Mouse (Mus musculus): ENCODE results near the gene Pdf.

The Pdf gene

DNA sequence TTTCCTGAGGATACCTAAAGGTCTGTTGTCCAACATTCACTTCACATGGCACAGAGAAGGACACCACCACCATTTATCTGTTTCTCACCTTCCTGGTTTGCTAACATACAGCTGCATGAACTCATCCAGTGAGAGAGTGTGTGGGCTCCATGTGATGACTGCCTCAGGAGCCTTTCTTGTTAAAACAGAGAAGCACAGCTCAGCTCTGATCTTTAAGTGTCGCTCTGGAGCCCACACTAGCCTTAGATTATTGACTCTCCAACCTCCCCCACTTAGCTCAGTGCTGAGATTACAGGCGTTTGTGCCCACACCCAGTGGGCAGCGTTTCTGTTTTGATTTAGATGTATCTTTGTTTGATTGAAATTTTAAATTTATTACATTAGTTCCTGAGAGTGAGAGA lies 40.6 kb downstream of the Pdf start:
- TF ChIP-seq GATA4 (IDR thresholded peaks at IDR 0.05; ENCODE audit: insufficient replicate concordance, low read length): no peak

DNA sequence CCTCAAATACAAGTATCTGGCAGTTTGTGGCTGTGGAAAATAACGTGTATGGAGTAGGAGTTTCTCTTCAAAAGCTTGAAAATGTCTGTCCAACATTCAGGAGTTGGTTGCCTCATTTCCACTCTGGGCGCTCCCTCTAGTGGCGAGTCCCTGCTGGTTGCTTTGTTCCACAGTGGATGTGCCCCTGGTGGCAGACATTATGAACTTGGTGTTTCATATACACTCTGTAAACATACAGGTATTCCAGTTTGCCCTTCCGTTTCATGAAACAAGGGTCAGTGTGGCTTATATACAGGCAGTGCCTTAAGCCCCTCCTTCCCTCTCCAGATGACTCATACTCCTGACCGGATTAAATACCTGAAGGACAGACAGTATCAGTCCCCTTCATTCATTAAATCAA lies 45.9 kb downstream of the Pdf start:
- TF ChIP-seq GATA4 (IDR thresholded peaks at IDR 0.05; ENCODE audit: insufficient replicate concordance, low read length): no peak

DNA sequence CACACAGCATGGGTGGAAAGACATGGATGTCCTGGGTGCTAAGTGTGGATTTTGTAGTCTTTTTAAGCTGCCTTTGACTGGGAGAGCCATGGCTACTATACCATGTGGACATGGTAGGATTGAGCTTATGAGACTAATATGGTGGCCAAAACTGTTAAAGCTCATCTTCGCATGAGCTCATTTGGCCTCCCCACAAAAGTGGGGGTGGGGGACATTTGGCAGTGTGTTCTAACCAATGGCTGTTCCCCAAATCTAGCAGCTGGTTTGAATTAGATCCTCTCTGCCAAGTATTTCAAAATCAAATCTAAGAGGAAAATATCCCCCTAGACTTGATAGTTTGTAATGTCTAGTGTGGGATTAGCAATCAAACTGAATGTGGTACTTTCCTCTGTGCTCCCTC lies 49.3 kb downstream of the Pdf start:
- no peak for TF ChIP-seq GATA4 (IDR thresholded peaks at IDR 0.05; ENCODE audit: insufficient replicate concordance, low read length)

DNA sequence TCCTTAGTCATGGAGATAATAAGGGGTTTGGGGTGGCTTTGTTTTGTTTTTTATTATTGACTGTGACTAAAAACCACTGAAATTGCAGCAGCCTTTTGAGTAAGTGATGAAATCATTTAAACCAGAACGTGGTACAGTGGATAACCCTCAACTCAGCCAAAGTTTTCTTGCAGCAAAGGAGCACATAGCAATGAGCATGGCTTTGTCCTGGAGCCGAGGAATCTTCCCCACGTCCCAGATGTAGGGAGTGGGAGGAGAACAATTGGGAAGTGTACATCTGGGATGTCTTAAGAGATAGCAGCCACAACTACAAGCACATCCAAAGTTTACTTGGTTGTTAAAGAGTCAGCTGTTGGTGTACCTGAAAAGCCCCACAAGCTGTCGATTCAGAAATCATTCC lies 51.0 kb downstream of the Pdf start:
- TF ChIP-seq GATA4 (IDR thresholded peaks at IDR 0.05; ENCODE audit: insufficient replicate concordance, low read length): no peak
